Mouse (Mus musculus): ENCODE data around the gene Acad10. TPM values are rescaled to one million over a fixed set of nuclear protein-coding genes. Genes with fewer than 3 reads are reported as not detected.
A peak's percentile ranks its signal among the peaks of the same experiment; 100 is the strongest.
"Not testable (repeated sequence)": the region's sequence is repeated elsewhere in the genome, so short reads cannot be mapped to it uniquely, and the experiment has no call there.

Acad10 gene
- 10 to 100 TPM; 18.2 to 25.6 TPM for total RNA-seq (2021)
- long read RNA-seq, experiment 1, partial matches to known transcripts = 5 of 11 reads
- long read RNA-seq, experiment 1, other reads (novel, unspliced or antisense) = 2 of 11 reads
- long read RNA-seq, experiment 2, transcript Acad10-202 (21 exons, 3,626 nt) = major isoform, 5 of 6 reads
- long read RNA-seq, experiment 2, partial matches to known transcripts = 1 of 6 reads
- long read RNA-seq, experiment 2, other reads (novel, unspliced or antisense) = 0 of 6 reads

DNA sequence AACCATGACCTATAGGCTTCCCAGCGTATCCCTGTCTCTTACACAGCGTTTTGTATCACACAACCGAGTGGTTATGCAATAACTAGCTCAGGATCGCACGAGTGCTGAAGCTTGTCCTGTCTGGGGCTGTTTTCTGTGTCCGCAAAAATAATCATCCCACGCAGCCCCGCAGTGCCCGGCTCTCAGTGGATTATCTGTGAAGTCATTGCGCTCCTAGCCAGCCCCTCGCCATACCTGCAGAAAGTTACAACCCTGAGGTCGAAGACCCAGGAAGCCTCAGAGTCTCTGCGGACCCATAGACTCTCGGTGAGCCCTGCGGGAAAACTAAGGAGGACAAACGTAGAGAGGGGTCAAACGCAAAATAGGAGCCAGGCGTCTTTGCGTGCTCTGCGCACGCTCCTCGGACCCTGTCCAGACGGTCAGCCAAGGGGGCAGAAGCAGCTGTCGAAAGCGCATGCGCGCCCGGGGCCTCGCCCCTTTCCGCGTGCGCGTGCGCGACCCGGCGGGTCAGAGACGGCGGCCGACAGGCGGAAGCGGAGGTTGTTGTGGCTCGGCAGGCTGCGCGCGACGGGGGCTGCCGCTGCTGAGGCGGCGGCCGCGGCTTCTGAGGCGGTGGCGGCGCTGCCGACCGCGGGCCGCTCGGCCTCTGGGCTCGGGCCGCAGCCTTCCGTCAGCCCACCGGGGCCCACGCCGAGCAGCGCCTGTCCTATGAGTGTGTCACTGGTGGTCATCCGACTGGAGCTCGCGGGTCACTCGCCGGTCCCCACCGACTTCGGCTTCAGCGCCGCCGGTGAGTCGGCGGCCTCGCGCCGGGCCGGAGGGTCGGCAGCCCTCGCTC, at the start of gene Acad10, which contains the start of gene Brap:
TSS of gene Acad10 (minus strand) at position 456 of the 838 bp plus-strand sequence.
TSS of gene Brap (plus strand) at position 505 of the 838 bp plus-strand sequence.
- peak; percentile 97 for DNase-seq

DNA sequence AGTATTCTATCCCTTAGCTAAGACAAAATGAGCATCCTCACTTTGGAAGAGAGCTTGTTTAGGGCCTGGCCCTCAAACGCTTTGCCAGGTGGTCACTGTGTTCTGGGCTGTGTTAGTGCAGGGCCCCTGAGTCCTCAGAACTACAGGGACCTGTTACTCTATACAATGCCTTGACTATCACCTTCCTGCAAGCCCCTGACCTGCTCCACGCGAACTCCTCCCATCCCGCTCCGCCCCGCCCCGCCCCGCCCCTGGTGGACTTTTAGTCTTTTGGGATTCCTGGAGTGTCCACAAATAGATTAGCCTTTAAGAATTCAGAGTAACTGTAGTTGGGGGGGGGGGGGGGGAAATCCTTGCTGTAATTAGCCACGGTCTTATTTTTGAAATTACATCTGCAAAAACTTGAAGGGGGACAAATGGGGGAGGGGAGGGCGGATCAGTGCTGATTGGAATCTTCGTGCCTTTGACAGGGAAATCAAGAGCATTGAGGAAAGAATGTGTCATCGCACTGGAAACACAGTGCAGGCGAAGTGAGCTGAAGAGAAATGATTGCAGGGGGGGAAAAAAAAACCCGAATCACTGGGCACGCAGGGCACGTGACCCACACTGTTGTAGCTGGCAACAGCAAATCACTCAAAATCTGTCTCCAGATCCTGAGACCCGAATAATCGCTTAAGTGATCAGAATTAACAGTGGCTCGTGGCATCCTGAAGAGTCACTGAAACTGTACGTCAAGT, 44.4 kb upstream of the Acad10 start:
- DNase-seq = peak in 1 of 2 experiments; percentile 40

DNA sequence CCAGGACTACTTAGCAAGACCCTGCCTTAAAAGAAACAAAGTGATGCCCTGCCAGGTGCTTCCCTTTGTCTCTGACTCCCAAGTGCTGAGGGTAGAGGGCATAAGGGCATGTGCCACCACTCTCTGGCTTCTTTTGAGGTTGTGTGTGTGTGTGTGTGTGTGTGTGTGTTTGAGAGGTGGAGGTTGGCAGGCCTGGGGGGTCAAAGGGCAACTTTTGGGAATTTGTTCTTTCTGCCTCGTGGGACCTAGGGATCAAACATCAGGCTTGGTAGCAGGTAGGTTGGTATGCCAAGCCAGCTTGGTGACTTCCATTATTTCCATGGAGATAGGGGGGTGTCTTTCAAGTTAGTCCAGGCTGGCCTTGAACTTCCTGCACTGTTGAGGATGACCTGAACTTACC, 43.0 kb upstream of the Acad10 start:
- DNase-seq = no peak

DNA sequence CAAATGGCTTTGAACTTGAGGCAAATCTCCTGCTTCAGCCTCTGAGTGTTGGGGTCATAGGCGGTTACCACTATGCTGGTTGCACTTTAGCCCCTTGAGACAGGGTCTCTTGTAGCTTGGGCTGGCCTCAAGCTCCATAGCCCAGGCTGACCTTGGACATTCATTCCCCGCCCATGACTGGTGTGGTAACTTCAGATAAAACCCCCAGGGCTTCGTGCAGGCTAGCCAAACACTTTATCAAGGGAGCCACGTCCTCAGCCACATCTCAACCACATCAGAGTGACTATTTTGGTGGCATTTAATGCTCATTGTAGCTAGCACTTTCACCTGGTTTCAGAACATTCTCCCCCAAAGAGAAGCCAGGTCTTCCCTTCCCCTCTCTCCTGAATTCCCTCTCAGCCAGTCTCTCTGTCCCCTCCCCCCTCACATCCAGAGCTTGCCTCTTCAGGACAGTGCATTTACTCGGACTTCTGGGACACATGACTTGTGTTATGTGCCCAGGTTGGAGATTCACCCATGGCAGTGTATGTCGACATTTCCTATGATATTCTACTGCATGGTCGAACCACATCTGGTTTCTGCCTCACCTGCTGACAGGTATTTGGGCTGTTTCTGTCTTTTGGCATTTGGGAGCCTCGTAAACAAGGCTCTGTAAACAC, 40.9 kb upstream of the Acad10 start:
- DNase-seq = peak; percentile 60 to 66

DNA sequence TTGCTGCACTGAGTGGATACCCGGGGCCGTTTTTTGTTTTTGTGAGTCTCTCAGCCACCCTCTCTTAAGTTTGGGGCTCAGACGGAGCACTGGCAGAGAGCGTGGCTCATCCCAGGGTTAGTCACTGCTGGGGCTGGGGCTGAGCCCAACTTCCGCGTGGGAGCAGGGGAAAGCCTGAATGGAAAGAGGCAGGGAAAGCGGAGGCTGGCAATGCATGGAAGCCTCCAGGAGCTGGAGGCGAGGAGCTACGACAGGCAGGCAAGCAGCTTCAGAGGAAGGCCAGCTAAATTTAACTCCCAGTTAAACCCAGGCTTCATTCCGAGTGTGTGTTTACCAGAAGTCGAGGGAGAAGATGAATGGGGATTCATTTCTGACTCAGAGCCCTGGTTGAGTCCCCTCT, 40.2 kb upstream of the Acad10 start:
- peak; percentile 77 to 79 for DNase-seq

DNA sequence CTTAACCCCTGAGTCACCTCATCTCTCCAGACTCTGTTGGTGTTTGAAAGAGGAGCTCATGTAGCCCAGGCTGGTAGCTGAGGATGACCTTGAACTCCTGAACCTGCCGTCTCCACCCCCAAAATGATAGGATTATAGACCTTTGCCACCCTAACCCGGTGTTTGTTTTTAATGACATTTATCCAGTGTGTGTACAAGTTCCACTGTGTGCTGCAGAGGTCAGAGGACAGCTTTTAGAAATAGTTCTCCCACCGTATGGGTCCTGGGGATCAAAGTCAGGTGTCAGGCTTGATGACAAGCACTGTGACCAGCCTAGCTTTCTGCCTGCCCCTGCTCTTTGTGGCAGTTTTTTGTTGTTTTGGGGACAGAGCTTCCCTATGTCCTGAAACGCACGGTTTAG, 39.6 kb upstream of the Acad10 start:
- DNase-seq = no peak

DNA sequence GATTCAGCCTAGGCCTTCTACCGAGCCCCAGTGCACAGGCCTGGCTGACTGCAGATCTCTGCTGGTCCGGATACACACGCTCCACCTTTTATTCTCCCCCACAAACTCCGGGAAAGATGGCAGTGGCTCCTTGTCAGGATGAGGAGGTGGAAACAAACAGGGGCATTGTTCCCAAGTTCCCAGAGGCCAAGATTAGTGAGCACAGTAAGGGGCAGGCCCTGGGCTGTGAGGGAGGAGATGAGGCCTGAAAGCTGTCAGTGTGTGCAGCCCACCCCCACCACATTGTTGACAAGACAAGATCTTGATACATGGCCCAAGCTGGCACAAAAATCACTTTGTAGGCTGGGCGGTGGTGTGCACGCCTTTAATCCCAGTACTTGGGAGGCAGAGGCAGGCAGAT, 36.4 kb upstream of the Acad10 start:
- DNase-seq = no peak

GRCm38 (mm10) chr5:121692897-121693296, 32.6 kb upstream of the Acad10 start:
- no peak for DNase-seq

DNA sequence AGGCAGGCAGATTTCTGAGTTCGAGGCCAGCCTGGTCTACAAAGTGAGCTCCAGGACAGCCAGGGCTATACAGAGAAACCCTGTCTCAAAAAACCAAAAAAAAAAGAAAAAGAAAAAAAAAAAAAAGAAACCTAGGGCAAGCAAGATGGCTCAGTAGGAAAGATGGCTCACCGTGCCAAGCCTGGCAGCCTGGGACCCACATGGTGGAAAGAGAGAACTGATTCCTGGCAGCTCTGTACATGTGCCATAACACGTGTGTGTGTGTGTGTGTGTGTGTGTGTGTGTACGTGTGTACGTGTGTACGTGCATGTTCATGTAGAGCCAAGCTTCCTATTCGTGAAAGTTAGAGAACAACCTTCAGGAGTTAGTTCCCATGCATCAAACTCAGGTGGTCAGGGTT, 31.1 kb upstream of the Acad10 start:
- not testable (repeated sequence) for DNase-seq

- DNase-seq = peak in 1 of 2 experiments; percentile 36
These were observed 30.3 kb upstream of the Acad10 start for GRCm38 (mm10) chr5:121690482-121691211.

GRCm38 (mm10) chr5:121686113-121686898, 26.0 kb upstream of the Acad10 start:
- no peak for DNase-seq

DNA sequence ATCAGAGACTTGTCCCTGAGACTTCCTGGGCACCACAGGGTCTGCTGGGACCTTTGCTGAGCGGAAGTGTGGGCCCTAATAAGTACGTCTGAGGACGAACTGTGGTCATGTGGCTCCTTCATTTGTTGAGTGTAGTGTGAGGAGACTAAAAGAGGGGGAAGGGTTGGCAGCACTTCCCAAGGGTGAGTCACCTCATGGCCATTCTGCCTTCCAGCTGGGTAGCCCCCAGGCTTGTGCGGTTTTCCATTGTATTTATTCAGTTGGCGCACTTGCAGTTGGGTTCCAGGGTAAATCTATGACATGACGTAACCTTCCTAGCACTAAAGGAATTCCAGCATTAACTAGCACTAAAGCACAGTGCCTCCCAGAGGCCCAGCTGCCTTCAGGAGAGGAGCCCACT, 25.2 kb upstream of the Acad10 start:
- no peak for DNase-seq

GRCm38 (mm10) chr5:121682250-121682649, 21.9 kb upstream of the Acad10 start:
- no peak for DNase-seq

GRCm38 (mm10) chr5:121670412-121670811, 10.1 kb upstream of the Acad10 start:
- peak in 1 of 2 experiments; percentile 18 for DNase-seq

DNA sequence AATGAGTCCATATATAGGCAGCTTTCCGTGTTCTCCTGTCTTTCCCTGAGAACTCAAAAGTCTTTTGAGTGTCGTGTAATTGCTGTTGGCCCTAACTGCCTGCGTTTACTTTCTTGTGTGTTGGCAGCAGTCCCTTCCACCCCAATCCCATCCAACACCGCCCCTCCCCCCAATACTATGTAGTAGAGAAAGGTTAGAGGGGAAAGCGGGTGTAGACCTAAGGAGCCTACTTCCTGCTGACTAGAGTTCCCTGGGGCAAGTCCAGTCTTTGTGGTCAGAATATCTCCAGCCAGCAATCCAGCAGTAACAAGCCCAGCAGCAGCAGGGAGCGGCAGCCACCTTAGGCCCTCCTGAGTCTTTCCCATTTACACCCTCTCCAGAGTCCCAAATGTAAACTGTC, 8.1 kb upstream of the Acad10 start:
- DNase-seq = no peak

GRCm38 (mm10) chr5:121667067-121667466, 6.8 kb upstream of the Acad10 start:
- DNase-seq = no peak

DNA sequence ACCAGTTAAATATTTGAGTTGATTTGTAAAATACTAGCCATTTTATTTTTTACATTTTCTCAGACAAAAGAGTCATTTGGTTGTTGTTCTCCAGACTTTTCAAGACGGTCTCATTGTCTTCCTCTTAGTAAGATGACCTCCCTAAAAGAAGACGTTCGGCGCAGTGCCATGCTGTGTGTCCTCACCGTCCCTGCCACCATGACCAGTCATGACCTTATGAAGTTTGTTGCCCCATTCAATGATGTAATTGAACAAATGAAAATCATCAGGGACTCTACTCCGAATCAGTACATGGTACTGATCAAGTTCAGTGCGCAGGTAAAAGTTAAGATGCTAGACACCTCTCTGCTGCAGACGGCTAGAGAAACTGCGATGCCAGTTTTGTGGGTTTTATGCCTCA, 4.7 kb upstream of the Acad10 start:
- DNase-seq = no peak

- DNase-seq = no peak
These were observed 3.8 kb upstream of the Acad10 start for GRCm38 (mm10) chr5:121664078-121664477.

- DNase-seq = no peak
These were observed 3.1 kb upstream of the Acad10 start for GRCm38 (mm10) chr5:121663456-121663855.

GRCm38 (mm10) chr5:121661494-121661893, 1.2 kb upstream of the Acad10 start:
- DNase-seq = no peak

DNA sequence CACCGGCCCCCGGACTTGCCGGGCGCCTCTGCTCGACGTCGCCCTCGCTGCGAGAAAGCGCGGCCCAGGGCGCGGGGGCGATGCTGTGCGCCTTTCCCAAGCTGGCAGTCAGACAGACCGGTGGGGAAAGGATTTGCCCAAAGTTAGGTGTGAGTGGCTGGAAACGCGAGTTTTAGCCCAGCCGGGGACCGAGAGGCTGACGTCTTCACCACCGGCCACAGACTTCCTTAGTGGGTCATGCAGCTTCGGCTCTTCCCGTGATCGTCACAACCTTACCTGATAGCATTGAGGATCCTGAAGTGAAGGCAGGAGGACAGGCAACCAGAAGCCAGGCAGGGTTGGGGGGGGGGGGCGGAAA, 562 bp upstream of the Acad10 start:
- peak in 1 of 2 experiments; percentile 27 for DNase-seq

Measured in adrenal gland, postnatal 36 days (tissue).